Mouse (Mus musculus) midbrain, embryonic 12.5 days (tissue): ENCODE measurements around the gene Sgms1. TPM values are rescaled to one million over a fixed set of nuclear protein-coding genes. Genes with fewer than 3 reads are reported as not detected.

ENCODE experiments used
- ATAC-seq: fragments of 200-750 bp; cut with Nextera tagmentation; 2 replicates; pipeline ENCODE4 v1.8.0; 2017; ENCODE audit warnings: low read depth, moderate TSS enrichment, moderate library complexity; ENCODE audit not compliant: low FRiP score
- H3K27ac ChIP-seq: fragments of 300-500 bp; sonication (generic); replicated peaks from 2 replicates; pipeline ENCODE4 v1.5.1; 2016; ENCODE audit warnings: mild to moderate bottlenecking
- H3K27me3 ChIP-seq: fragments of 300-500 bp; sonication (generic); 2 replicates; pipeline ENCODE4 v1.6.1; 2016; ENCODE audit warnings: mild to moderate bottlenecking
- H3K36me3 ChIP-seq: fragments of 300-500 bp; sonication (generic); 2 replicates; pipeline ENCODE4 v1.6.1; 2016
- H3K4me1 ChIP-seq: fragments of 300-500 bp; sonication (generic); 2 replicates; pipeline ENCODE4 v1.6.1; 2016
- H3K4me2 ChIP-seq: fragments of 300-500 bp; sonication (generic); replicated peaks from 2 replicates; pipeline ENCODE4 v1.6.1; 2016; ENCODE audit warnings: mild to moderate bottlenecking, moderate library complexity
- H3K4me3 ChIP-seq: fragments of 300-500 bp; sonication (generic); 2 replicates; pipeline ENCODE4 v1.5.1; 2016; ENCODE audit warnings: mild to moderate bottlenecking
- H3K9ac ChIP-seq: fragments of 300-500 bp; sonication (generic); replicated peaks from 2 replicates; pipeline ENCODE4 v1.6.1; 2016; ENCODE audit warnings: mild to moderate bottlenecking, moderate library complexity
- H3K9me3 ChIP-seq: fragments of 300-500 bp; sonication (generic); 2 replicates; pipeline ENCODE4 v1.6.1; 2016; ENCODE audit warnings: mild to moderate bottlenecking
- WGBS: fragments of 180-500 bp; shearing (Covaris S2); methylation state at CpG from one replicate; pipeline ENCODE4 v1.1.7; 2016; 5-methylcytosine and 5-hydroxymethylcytosine counted together
- polyA plus RNA-seq: library from polyadenylated mRNA; unstranded; fragments of >200 nt; fragmentation: Nextera tagmentation; extraction: Ambion mirVana; gene quantifications from 2 replicates; pipeline ENCODE4 v1.2.1, GENCODE M21; 2016

Sgms1 gene
- polyA plus RNA-seq, 1 experiment from 2014 or later = 15.1 TPM

GRCm38 (mm10) chr19:32346624-32347341 lies 42.7 kb downstream of the Sgms1 start:
- H3K36me3 ChIP-seq = no peaks in the 10 kb centered on the region
- WGBS = 87% methylated on average over 9 of the region's 9 CpGs
- no peak overlapping the region for H3K4me2 ChIP-seq
- H3K4me3 ChIP-seq = no peak overlapping the region
- no peaks in the 10 kb centered on the region for H3K27me3 ChIP-seq
- H3K9ac ChIP-seq = no peak overlapping the region
- peaks cover 29% of the 10 kb centered on the region for H3K4me1 ChIP-seq
- ATAC-seq = no peak
- H3K27ac ChIP-seq = no peak overlapping the region
- H3K9me3 ChIP-seq = no peaks in the 10 kb centered on the region

GRCm38 (mm10) chr19:32346176-32346575 lies 43.3 kb downstream of the Sgms1 start:
- no peak overlapping the region for H3K4me2 ChIP-seq
- ATAC-seq = no peak
- H3K9ac ChIP-seq = no peak overlapping the region
- peaks cover 30% of the 10 kb centered on the region for H3K4me1 ChIP-seq
- no peaks in the 10 kb centered on the region for H3K27me3 ChIP-seq
- no peaks in the 10 kb centered on the region for H3K36me3 ChIP-seq
- WGBS = 46% methylated on average over 3 of the region's 3 CpGs
- H3K27ac ChIP-seq = no peak overlapping the region
- H3K4me3 ChIP-seq = no peak overlapping the region
- no peaks in the 10 kb centered on the region for H3K9me3 ChIP-seq

GRCm38 (mm10) chr19:32345181-32345745 lies 44.3 kb downstream of the Sgms1 start:
- H3K27ac ChIP-seq = no peak overlapping the region
- no peaks in the 10 kb centered on the region for H3K9me3 ChIP-seq
- ATAC-seq = no peak
- H3K27me3 ChIP-seq = no peaks in the 10 kb centered on the region
- WGBS = 82% methylated on average over 6 of the region's 6 CpGs
- no peaks in the 10 kb centered on the region for H3K36me3 ChIP-seq
- peaks cover 30% of the 10 kb centered on the region for H3K4me1 ChIP-seq
- no peak overlapping the region for H3K4me2 ChIP-seq
- no peak overlapping the region for H3K4me3 ChIP-seq
- no peak overlapping the region for H3K9ac ChIP-seq

GRCm38 (mm10) chr19:32344738-32345121 lies 44.8 kb downstream of the Sgms1 start:
- Histone ChIP-seq H3K27me3 (no peaks in the 10 kb centered on the region), H3K27ac (no peak overlapping the region), H3K9me3 (no peaks in the 10 kb centered on the region), H3K36me3 (no peaks in the 10 kb centered on the region), H3K4me2 (peak overlapping the region; percentile 43), H3K4me3 (peak overlapping the region; percentile 18; the same call in 1 of the 2 replicates), H3K9ac (no peak overlapping the region), H3K4me1 (peaks cover 30% of the 10 kb centered on the region)
- 19% methylated on average over 4 of the region's 4 CpGs for WGBS
- peak; percentile 47; the same call in 1 of the 2 replicates for ATAC-seq

GRCm38 (mm10) chr19:32343937-32344737 lies 45.4 kb downstream of the Sgms1 start:
- Histone ChIP-seq H3K4me1 (peaks cover 30% of the 10 kb centered on the region), H3K9me3 (no peaks in the 10 kb centered on the region), H3K4me2 (peak overlapping the region; percentile 43), H3K9ac (no peak overlapping the region), H3K27ac (no peak overlapping the region), H3K27me3 (no peaks in the 10 kb centered on the region), H3K4me3 (peak overlapping the region; percentile 18), H3K36me3 (no peaks in the 10 kb centered on the region)
- peak; percentile 25; the same call in 1 of the 2 replicates for ATAC-seq
- 3% methylated on average over 17 of the region's 17 CpGs for whole genome bisulfite sequencing

GRCm38 (mm10) chr19:32342436-32342835 lies 47.1 kb downstream of the Sgms1 start:
- no peak overlapping the region for H3K9ac ChIP-seq
- H3K9me3 ChIP-seq = no peaks in the 10 kb centered on the region
- ATAC-seq = 0 out of 2 replicates have a peak, but pooled peaks have one; percentile 5
- 56% methylated on average over 5 of the region's 5 CpGs for WGBS
- H3K27me3 ChIP-seq = no peaks in the 10 kb centered on the region
- H3K4me1 ChIP-seq = peaks cover 32% of the 10 kb centered on the region
- H3K4me2 ChIP-seq = no peak overlapping the region
- no peaks in the 10 kb centered on the region for H3K36me3 ChIP-seq
- no peak overlapping the region for H3K4me3 ChIP-seq
- peak overlapping the region; percentile 25; the same call in 1 of the 2 replicates for H3K27ac ChIP-seq

- H3K4me2 ChIP-seq = no peak overlapping the region
- peaks cover 33% of the 10 kb centered on the region for H3K4me1 ChIP-seq
- H3K27ac ChIP-seq = no peak overlapping the region
- H3K27me3 ChIP-seq = no peaks in the 10 kb centered on the region
- ATAC-seq = no peak
- H3K4me3 ChIP-seq = no peak overlapping the region
- no peak overlapping the region for H3K9ac ChIP-seq
- H3K36me3 ChIP-seq = no peaks in the 10 kb centered on the region
- no peaks in the 10 kb centered on the region for H3K9me3 ChIP-seq
- 63% methylated on average over 2 of the region's 2 CpGs for WGBS
Observed at GRCm38 (mm10) chr19:32341091-32341490, 48.4 kb downstream of the Sgms1 start.

- no peaks in the 10 kb centered on the region for H3K36me3 ChIP-seq
- H3K27me3 ChIP-seq = no peaks in the 10 kb centered on the region
- no peak for ATAC-seq
- H3K4me2 ChIP-seq = no peak overlapping the region
- no peak overlapping the region for H3K4me3 ChIP-seq
- 87% methylated on average over 5 of the region's 5 CpGs for WGBS
- no peak overlapping the region for H3K9ac ChIP-seq
- H3K27ac ChIP-seq = no peak overlapping the region
- no peaks in the 10 kb centered on the region for H3K9me3 ChIP-seq
- peaks cover 25% of the 10 kb centered on the region for H3K4me1 ChIP-seq
Observed at GRCm38 (mm10) chr19:32340168-32340567, 49.3 kb downstream of the Sgms1 start.

GRCm38 (mm10) chr19:32337708-32338107 lies 51.8 kb downstream of the Sgms1 start:
- no peak overlapping the region for H3K4me3 ChIP-seq
- WGBS = 48% methylated on average over 6 of the region's 6 CpGs
- no peak overlapping the region for H3K27ac ChIP-seq
- H3K4me2 ChIP-seq = no peak overlapping the region
- no peaks in the 10 kb centered on the region for H3K27me3 ChIP-seq
- no peak overlapping the region for H3K9ac ChIP-seq
- no peaks in the 10 kb centered on the region for H3K36me3 ChIP-seq
- peaks cover 11% of the 10 kb centered on the region for H3K4me1 ChIP-seq
- no peaks in the 10 kb centered on the region for H3K9me3 ChIP-seq
- ATAC-seq = no peak

GRCm38 (mm10) chr19:32334751-32335150 lies 54.8 kb downstream of the Sgms1 start:
- Histone ChIP-seq H3K4me2 (no peak overlapping the region), H3K27me3 (no peaks in the 10 kb centered on the region), H3K4me3 (no peak overlapping the region), H3K27ac (no peak overlapping the region), H3K9ac (no peak overlapping the region), H3K4me1 (peaks cover 3% of the 10 kb centered on the region; the same call in 1 of the 2 replicates), H3K36me3 (no peaks in the 10 kb centered on the region), H3K9me3 (no peaks in the 10 kb centered on the region)
- ATAC-seq = no peak
- 91% methylated on average over 2 of the region's 2 CpGs for WGBS

- Histone ChIP-seq H3K4me2 (no peak overlapping the region), H3K9me3 (no peaks in the 10 kb centered on the region), H3K4me3 (no peak overlapping the region), H3K27ac (no peak overlapping the region), H3K4me1 (peaks cover 3% of the 10 kb centered on the region; the same call in 1 of the 2 replicates), H3K9ac (no peak overlapping the region), H3K27me3 (no peaks in the 10 kb centered on the region), H3K36me3 (no peaks in the 10 kb centered on the region)
- ATAC-seq = no peak
- 88% methylated on average over 4 of the region's 4 CpGs for WGBS
Observed at GRCm38 (mm10) chr19:32333544-32333943, 56.0 kb downstream of the Sgms1 start.
